Comparison of ENCODE assay signal across 9 mouse cellular contexts in the genomic region with DNA sequence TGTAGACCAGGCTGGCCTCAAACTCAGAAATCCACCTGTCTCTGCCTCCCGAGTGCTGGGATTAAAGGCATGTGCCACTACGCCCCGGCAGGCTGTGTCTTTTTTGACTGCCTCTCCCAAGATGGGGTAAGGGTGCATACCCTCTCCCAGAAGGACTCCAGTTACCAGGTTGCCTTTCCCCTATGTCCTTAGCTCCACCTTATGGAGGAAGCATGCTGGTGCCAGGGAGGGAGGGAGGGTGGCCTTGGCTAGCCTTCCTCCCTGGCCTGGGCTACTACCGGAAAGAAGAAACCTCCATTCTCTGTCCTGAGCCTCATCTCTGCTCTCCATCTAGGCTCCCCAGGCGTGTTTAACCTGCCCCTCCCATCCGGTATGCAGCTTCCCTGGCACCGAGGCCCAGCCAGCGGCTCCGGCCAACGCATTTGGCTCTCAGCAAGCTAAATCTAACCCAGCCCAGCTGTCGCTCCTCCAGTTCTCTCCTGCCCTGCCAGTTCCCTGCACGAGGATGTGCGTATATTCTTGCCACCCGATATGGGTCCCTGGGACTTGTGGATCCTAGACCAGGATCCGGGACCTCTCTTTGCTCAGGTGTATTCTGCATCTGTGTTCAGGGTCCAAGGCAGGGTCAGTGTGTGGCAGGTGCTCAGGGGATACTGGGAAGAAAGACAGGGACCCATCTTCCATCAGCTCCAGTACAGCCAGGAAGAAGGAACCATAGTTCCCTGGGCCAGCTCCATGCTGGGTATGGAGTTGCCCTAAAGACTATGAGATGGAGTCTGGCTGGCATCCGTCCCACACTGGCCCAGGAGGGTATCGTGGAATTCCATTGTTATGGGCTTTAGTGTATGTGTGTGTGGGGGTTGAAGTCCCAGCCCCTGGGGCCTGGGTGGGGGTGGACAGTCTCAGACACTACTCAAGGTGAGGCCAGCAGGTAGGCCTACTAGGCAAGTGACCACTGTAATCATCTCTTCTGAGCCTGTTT. TPM values are rescaled to one million over a fixed set of nuclear protein-coding genes. Genes with fewer than 3 reads are reported as not detected.
DNase-seq lines count a peak whose midpoint lies in the region; ATAC-seq and TF ChIP-seq lines count a peak whose summit lies in the region.
"Had no signal": no experiment of that assay in that cellular context is flagged by ENCODE, and none has a peak within 500 bp of the region (broad histone marks: within the 10 kb centered on the region; RNA-seq: fewer than 3 reads in every experiment).

No protein-coding gene starts in this region.

- ATAC-seq in forebrain, embryonic 14.5 days: no peak
- ATAC-seq in lung, embryonic 15.5 days (ENCODE audit: borderline replicate concordance, extremely low read depth, low FRiP score, low TSS enrichment): no peak
- no peak for ATAC-seq in megakaryocyte-erythroid progenitor cell, adult 5-6 weeks (replicated peaks; ENCODE audit: low FRiP score, low TSS enrichment, poor library complexity, severe bottlenecking)

- H3K9ac ChIP-seq in forebrain, embryonic 14.5 days (ENCODE audit: low read length): no peak overlapping the region
- no peak overlapping the region for H3K9ac ChIP-seq in lung, embryonic 15.5 days
- H3K9ac ChIP-seq: limb, embryonic 13.5 days had no signal

- TF ChIP-seq CTCF in E14TG2a.4 (conservative IDR thresholded peaks at IDR 0.05; ENCODE audit: low read length): no peak

- peaks cover 66% of the 10 kb centered on the region for H3K4me1 ChIP-seq in E14TG2a.4 (replicated peaks; ENCODE audit: low read depth, low read length)
- peaks cover 39% of the 10 kb centered on the region for H3K4me1 ChIP-seq in forebrain, embryonic 14.5 days (ENCODE audit: control insufficient read depth, insufficient read depth, low read length)
- peaks cover 46% of the 10 kb centered on the region for H3K4me1 ChIP-seq in lung, embryonic 15.5 days

- H3K36me3 ChIP-seq in E14TG2a.4 (ENCODE audit: insufficient read depth, low read length): no peaks in the 10 kb centered on the region
- no peaks in the 10 kb centered on the region for H3K36me3 ChIP-seq in forebrain, embryonic 14.5 days (ENCODE audit: control insufficient read depth, insufficient read depth, low read length)
- H3K36me3 ChIP-seq in lung, embryonic 15.5 days: no peaks in the 10 kb centered on the region
- H3K36me3 ChIP-seq: limb, embryonic 13.5 days had no signal

- H3K4me3 ChIP-seq in E14TG2a.4 (replicated peaks; ENCODE audit: low read length): peak overlapping the region; percentile 5; the same call in 1 of the 2 replicates
- H3K4me3 ChIP-seq in forebrain, embryonic 14.5 days (ENCODE audit: low read depth, low read length): no peak overlapping the region
- no peak overlapping the region for H3K4me3 ChIP-seq in lung, embryonic 15.5 days
- H3K4me3 ChIP-seq: limb, embryonic 13.5 days had no signal

- H3K27me3 ChIP-seq in E14TG2a.4 (ENCODE audit: insufficient read depth, low read length): no peaks in the 10 kb centered on the region
- no peaks in the 10 kb centered on the region for H3K27me3 ChIP-seq in forebrain, embryonic 14.5 days (replicated peaks; ENCODE audit: control insufficient read depth, insufficient read depth, low read length)
- no peaks in the 10 kb centered on the region; the same call in 1 of the 2 replicates for H3K27me3 ChIP-seq in lung, embryonic 15.5 days

- H3K4me2 ChIP-seq in forebrain, embryonic 14.5 days (ENCODE audit: low read length): no peak overlapping the region
- no peak overlapping the region for H3K4me2 ChIP-seq in lung, embryonic 15.5 days
- H3K4me2 ChIP-seq: limb, embryonic 13.5 days had no signal

- H3K9me3 ChIP-seq in E14TG2a.4 (ENCODE audit: low read length): no peaks in the 10 kb centered on the region
- H3K9me3 ChIP-seq in forebrain, embryonic 14.5 days (replicated peaks; ENCODE audit: control insufficient read depth, low read length): no peaks in the 10 kb centered on the region
- no peaks in the 10 kb centered on the region for H3K9me3 ChIP-seq in lung, embryonic 15.5 days
- H3K9me3 ChIP-seq: limb, embryonic 13.5 days had no signal

- peak; percentile 80 for DNase-seq in NIH3T3 (ENCODE audit: low read depth)
- DNase-seq in forebrain, embryonic 14.5 days (ENCODE audit: low spot score): peak; percentile 67
- peak; percentile 69 for DNase-seq in heart, postnatal 4 days
- peak; percentile 55 to 79 for DNase-seq in urinary bladder, postnatal 36 days (ENCODE audit: low spot score in 2 of 2)

- 51% methylated on average over 17 of the region's 17 CpGs for WGBS in forebrain, embryonic 14.5 days
- 48% methylated on average over 17 of the region's 17 CpGs for WGBS in lung, embryonic 15.5 days

- H3K27ac ChIP-seq in forebrain, embryonic 14.5 days (ENCODE audit: low read depth, low read length): 0 out of 2 replicates have a peak overlapping the region, but pooled peaks have one; percentile 9
- 0 out of 2 replicates have a peak overlapping the region, but pooled peaks have one; percentile 32 for H3K27ac ChIP-seq in lung, embryonic 15.5 days
- H3K27ac ChIP-seq: limb, embryonic 13.5 days had no signal

RNA-seq across cellular contexts. Expression of gene Osbpl2, which starts 4.9 kb away (rescaled TPM):
- polyA plus RNA-seq in forebrain, embryonic 14.5 days (2014; fragmentation: Nextera tagmentation; extraction: Ambion mirVana): 59.9 and 66.0 TPM in 2 replicates
- 10 to 100 TPM; 28.5 to 28.6 TPM for total RNA-seq in heart, postnatal 4 days (2021)
- polyA plus RNA-seq in lung, embryonic 15.5 days (2015; fragmentation: Nextera tagmentation; extraction: Ambion mirVana): 30.9 and 32.5 TPM in 2 replicates
- 23.9 and 25.4 TPM in 2 replicates for total RNA-seq in megakaryocyte-erythroid progenitor cell, adult 5-6 weeks (2014; fragmentation: Nextera tagmentation)
- total RNA-seq in megakaryocyte-erythroid progenitor cell, adult 5-6 weeks (2017): 29.4 and 35.1 TPM in 2 replicates

RNA-seq across cellular contexts. Expression of gene Hrh3, which starts 9.9 kb away (rescaled TPM):
- 2.1 and 2.2 TPM in 2 replicates for polyA plus RNA-seq in forebrain, embryonic 14.5 days (2014; fragmentation: Nextera tagmentation; extraction: Ambion mirVana)
- total RNA-seq in heart, postnatal 4 days (2021): not detected
- polyA plus RNA-seq in lung, embryonic 15.5 days (2015; fragmentation: Nextera tagmentation; extraction: Ambion mirVana): not detected in 2 replicates
- total RNA-seq in megakaryocyte-erythroid progenitor cell, adult 5-6 weeks (2014; fragmentation: Nextera tagmentation): not detected in 2 replicates
- not detected in 2 replicates for total RNA-seq in megakaryocyte-erythroid progenitor cell, adult 5-6 weeks (2017)
- polyA plus RNA-seq: limb, embryonic 13.5 days; spleen, adult 2 months had no signal

RNA-seq across cellular contexts. Expression of gene Mtg2, which starts 43.8 kb away (rescaled TPM):
- polyA plus RNA-seq in forebrain, embryonic 14.5 days (2014; fragmentation: Nextera tagmentation; extraction: Ambion mirVana): 32.4 and 34.3 TPM in 2 replicates
- 10 to 100 TPM; 14.2 to 16.5 TPM for total RNA-seq in heart, postnatal 4 days (2021)
- polyA plus RNA-seq in lung, embryonic 15.5 days (2015; fragmentation: Nextera tagmentation; extraction: Ambion mirVana): 26.4 and 26.6 TPM in 2 replicates
- 14.0 and 20.9 TPM in 2 replicates for total RNA-seq in megakaryocyte-erythroid progenitor cell, adult 5-6 weeks (2014; fragmentation: Nextera tagmentation)
- 14.8 and 16.7 TPM in 2 replicates for total RNA-seq in megakaryocyte-erythroid progenitor cell, adult 5-6 weeks (2017)

RNA-seq across cellular contexts. Expression of gene Adrm1, which starts 57.1 kb away (rescaled TPM):
- polyA plus RNA-seq in forebrain, embryonic 14.5 days (2014; fragmentation: Nextera tagmentation; extraction: Ambion mirVana): 147 and 149 TPM in 2 replicates
- 100 to 1,000 TPM; 103 to 104 TPM for total RNA-seq in heart, postnatal 4 days (2021)
- 184 and 191 TPM in 2 replicates for polyA plus RNA-seq in lung, embryonic 15.5 days (2015; fragmentation: Nextera tagmentation; extraction: Ambion mirVana)
- total RNA-seq in megakaryocyte-erythroid progenitor cell, adult 5-6 weeks (2014; fragmentation: Nextera tagmentation): 143 and 144 TPM in 2 replicates
- total RNA-seq in megakaryocyte-erythroid progenitor cell, adult 5-6 weeks (2017): 51.7 and 76.2 TPM in 2 replicates
